Mouse (Mus musculus): ENCODE measurements around the gene Alpk3. TPM values are rescaled to one million over a fixed set of nuclear protein-coding genes. Genes with fewer than 3 reads are reported as not detected.
A peak's percentile ranks its signal among the peaks of the same experiment; 100 is the strongest.

Gene Alpk3
- 0.11 and 0.15 TPM in 2 replicates for polyA plus RNA-seq (2015; fragmentation: Nextera tagmentation; extraction: Ambion mirVana)

GRCm38 (mm10) chr7:81057471-81057870, at the start of gene Alpk3:
Gene Alpk3 (plus strand): TSS chr7:81057600.
- no peak for TF ChIP-seq CTCF (IDR thresholded peaks at IDR 0.05; ENCODE audit: low read depth)

GRCm38 (mm10) chr7:81008285-81008684, 49.1 kb upstream of the Alpk3 start:
- Histone ChIP-seq H3K9me3 (ENCODE audit: control insufficient read depth, low read length) (no peaks in the 10 kb centered on the region), H3K4me1 (replicated peaks; ENCODE audit: control insufficient read depth, insufficient read depth) (no peaks in the 10 kb centered on the region), H3K4me3 (ENCODE audit: low read depth, low read length) (no peak overlapping the region), H3K36me3 (ENCODE audit: control insufficient read depth, insufficient read depth, low read length) (no peaks in the 10 kb centered on the region; the same call in 1 of the 2 replicates), H3K27me3 (ENCODE audit: control insufficient read depth, insufficient read depth, low read length) (no peaks in the 10 kb centered on the region), H3K4me2 (replicated peaks; ENCODE audit: low read depth) (no peak overlapping the region), H3K9ac (ENCODE audit: low read length) (no peak overlapping the region), H3K27ac (replicated peaks) (no peak overlapping the region)
- ATAC-seq (ENCODE audit: low FRiP score, low TSS enrichment) = no peak
- no peak for DNase-seq (ENCODE audit: low spot score)
- TF ChIP-seq EP300 (optimal IDR thresholded peaks at IDR 0.05) = no peak
- TF ChIP-seq CTCF (IDR thresholded peaks at IDR 0.05; ENCODE audit: low read depth) = no peak
- 63% methylated on average over 3 of the region's 3 CpGs for WGBS

More at GRCm38 (mm10) chr7:81057471-81057870, at the start of gene Alpk3:
- Histone ChIP-seq H3K4me1 (replicated peaks; ENCODE audit: control insufficient read depth, insufficient read depth) (no peaks in the 10 kb centered on the region), H3K9me3 (ENCODE audit: control insufficient read depth, low read length) (no peaks in the 10 kb centered on the region), H3K27ac (replicated peaks) (no peak within 1 kb of the TSS), H3K4me2 (replicated peaks; ENCODE audit: low read depth) (peak within 1 kb of the TSS; percentile 23; the same call in 1 of the 2 replicates), H3K36me3 (ENCODE audit: control insufficient read depth, insufficient read depth, low read length) (no peaks in the 10 kb centered on the region), H3K27me3 (ENCODE audit: control insufficient read depth, insufficient read depth, low read length) (no peaks in the 10 kb centered on the region), H3K9ac (ENCODE audit: low read length) (no peak within 1 kb of the TSS), H3K4me3 (ENCODE audit: low read depth, low read length) (no peak within 1 kb of the TSS)
- 0 out of 2 replicates have a peak, but pooled peaks have one; percentile 41 for ATAC-seq (ENCODE audit: low FRiP score, low TSS enrichment)
- DNase-seq (ENCODE audit: low spot score) = peak; percentile 46
- 36% methylated on average over 27 of the region's 27 CpGs for WGBS

- TF ChIP-seq EP300 (optimal IDR thresholded peaks at IDR 0.05) (no peak), CTCF (IDR thresholded peaks at IDR 0.05; ENCODE audit: low read depth) (no peak)
- Histone ChIP-seq H3K27me3 (ENCODE audit: control insufficient read depth, insufficient read depth, low read length) (no peaks in the 10 kb centered on the region), H3K4me3 (ENCODE audit: low read depth, low read length) (no peak overlapping the region), H3K9me3 (ENCODE audit: control insufficient read depth, low read length) (no peaks in the 10 kb centered on the region), H3K9ac (ENCODE audit: low read length) (no peak overlapping the region), H3K36me3 (ENCODE audit: control insufficient read depth, insufficient read depth, low read length) (no peaks in the 10 kb centered on the region; the same call in 1 of the 2 replicates), H3K27ac (replicated peaks) (no peak overlapping the region), H3K4me1 (replicated peaks; ENCODE audit: control insufficient read depth, insufficient read depth) (no peaks in the 10 kb centered on the region), H3K4me2 (replicated peaks; ENCODE audit: low read depth) (no peak overlapping the region)
- ATAC-seq (ENCODE audit: low FRiP score, low TSS enrichment) (no peak), DNase-seq (ENCODE audit: low spot score) (no peak)
- 75% methylated on average over 3 of the region's 3 CpGs for WGBS
These were observed 45.8 kb upstream of the Alpk3 start for GRCm38 (mm10) chr7:81011576-81011975.

- no peak for TF ChIP-seq CTCF (IDR thresholded peaks at IDR 0.05; ENCODE audit: low read depth)
- TF ChIP-seq EP300 (optimal IDR thresholded peaks at IDR 0.05) = no peak
- H3K36me3 ChIP-seq (ENCODE audit: control insufficient read depth, insufficient read depth, low read length) = peaks cover 22% of the 10 kb centered on the region
- H3K27me3 ChIP-seq (ENCODE audit: control insufficient read depth, insufficient read depth, low read length) = no peaks in the 10 kb centered on the region
- WGBS = 78% methylated on average over 11 of the region's 11 CpGs
- DNase-seq (ENCODE audit: low spot score) = no peak
- no peaks in the 10 kb centered on the region for H3K4me1 ChIP-seq (replicated peaks; ENCODE audit: control insufficient read depth, insufficient read depth)
- no peak overlapping the region for H3K4me3 ChIP-seq (ENCODE audit: low read depth, low read length)
- H3K27ac ChIP-seq (replicated peaks) = no peak overlapping the region
- no peak overlapping the region for H3K4me2 ChIP-seq (replicated peaks; ENCODE audit: low read depth)
- H3K9ac ChIP-seq (ENCODE audit: low read length) = no peak overlapping the region
- H3K9me3 ChIP-seq (ENCODE audit: control insufficient read depth, low read length) = no peaks in the 10 kb centered on the region
- ATAC-seq (ENCODE audit: low FRiP score, low TSS enrichment) = no peak
These were observed 37.1 kb upstream of the Alpk3 start for GRCm38 (mm10) chr7:81020307-81020706.

- no peak overlapping the region for H3K4me3 ChIP-seq (ENCODE audit: low read depth, low read length)
- no peak for ATAC-seq (ENCODE audit: low FRiP score, low TSS enrichment)
- H3K27me3 ChIP-seq (ENCODE audit: control insufficient read depth, insufficient read depth, low read length) = no peaks in the 10 kb centered on the region
- no peaks in the 10 kb centered on the region for H3K4me1 ChIP-seq (replicated peaks; ENCODE audit: control insufficient read depth, insufficient read depth)
- no peak overlapping the region for H3K4me2 ChIP-seq (replicated peaks; ENCODE audit: low read depth)
- peaks cover 27% of the 10 kb centered on the region for H3K36me3 ChIP-seq (ENCODE audit: control insufficient read depth, insufficient read depth, low read length)
- no peak for TF ChIP-seq CTCF (IDR thresholded peaks at IDR 0.05; ENCODE audit: low read depth)
- TF ChIP-seq EP300 (optimal IDR thresholded peaks at IDR 0.05) = no peak
- no peaks in the 10 kb centered on the region for H3K9me3 ChIP-seq (ENCODE audit: control insufficient read depth, low read length)
- no peak overlapping the region for H3K9ac ChIP-seq (ENCODE audit: low read length)
- DNase-seq (ENCODE audit: low spot score) = no peak
- no peak overlapping the region for H3K27ac ChIP-seq (replicated peaks)
These were observed 34.7 kb upstream of the Alpk3 start for GRCm38 (mm10) chr7:81022731-81023130.

GRCm38 (mm10) chr7:81024118-81024517, 33.3 kb upstream of the Alpk3 start:
- no peak for TF ChIP-seq EP300 (optimal IDR thresholded peaks at IDR 0.05)
- TF ChIP-seq CTCF (IDR thresholded peaks at IDR 0.05; ENCODE audit: low read depth) = peak; percentile 54
- peaks cover 27% of the 10 kb centered on the region for H3K36me3 ChIP-seq (ENCODE audit: control insufficient read depth, insufficient read depth, low read length)
- no peak overlapping the region for H3K4me2 ChIP-seq (replicated peaks; ENCODE audit: low read depth)
- no peak for DNase-seq (ENCODE audit: low spot score)
- ATAC-seq (ENCODE audit: low FRiP score, low TSS enrichment) = no peak
- no peak overlapping the region for H3K4me3 ChIP-seq (ENCODE audit: low read depth, low read length)
- H3K9me3 ChIP-seq (ENCODE audit: control insufficient read depth, low read length) = no peaks in the 10 kb centered on the region
- H3K27ac ChIP-seq (replicated peaks) = no peak overlapping the region
- 61% methylated on average over 5 of the region's 5 CpGs for WGBS
- no peaks in the 10 kb centered on the region for H3K27me3 ChIP-seq (ENCODE audit: control insufficient read depth, insufficient read depth, low read length)
- no peaks in the 10 kb centered on the region for H3K4me1 ChIP-seq (replicated peaks; ENCODE audit: control insufficient read depth, insufficient read depth)
- no peak overlapping the region for H3K9ac ChIP-seq (ENCODE audit: low read length)
